Mouse (Mus musculus): ENCODE results near the gene Samm50. TPM values are rescaled to one million over a fixed set of nuclear protein-coding genes. Genes with fewer than 3 reads are reported as not detected.

The Samm50 gene
- total RNA-seq, 1 experiment from 2014 or later: 27.7 TPM

GRCm38 (mm10) chr15:84209517-84210412 lies 17.7 kb downstream of the Samm50 start:
- no peak for ATAC-seq (replicated peaks; ENCODE audit: insufficient number of reproducible peaks, low FRiP score, low TSS enrichment, poor library complexity, severe bottlenecking)

GRCm38 (mm10) chr15:84210461-84210860 lies 18.4 kb downstream of the Samm50 start:
- no peak for ATAC-seq (replicated peaks; ENCODE audit: insufficient number of reproducible peaks, low FRiP score, low TSS enrichment, poor library complexity, severe bottlenecking)

DNA sequence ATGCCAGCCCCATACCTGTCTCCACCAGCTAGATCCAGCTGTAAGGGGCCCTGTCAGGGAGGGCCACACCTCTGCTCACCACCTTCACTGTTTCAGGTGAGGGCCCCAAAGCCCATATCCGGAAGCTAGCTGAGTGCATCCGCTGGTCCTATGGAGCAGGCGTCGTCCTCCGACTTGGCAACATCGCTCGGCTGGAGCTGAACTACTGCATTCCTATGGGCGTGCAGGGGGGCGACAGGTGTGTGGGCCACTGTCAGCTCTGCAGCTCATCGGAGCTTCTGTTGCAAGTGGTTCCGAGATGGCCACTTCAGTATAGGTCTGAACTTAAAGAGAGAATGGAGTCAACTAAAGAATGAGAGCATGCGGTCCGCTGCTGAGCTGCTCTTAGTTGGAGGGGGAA lies 18.9 kb downstream of the Samm50 start:
- no peak for ATAC-seq (replicated peaks; ENCODE audit: insufficient number of reproducible peaks, low FRiP score, low TSS enrichment, poor library complexity, severe bottlenecking)

DNA sequence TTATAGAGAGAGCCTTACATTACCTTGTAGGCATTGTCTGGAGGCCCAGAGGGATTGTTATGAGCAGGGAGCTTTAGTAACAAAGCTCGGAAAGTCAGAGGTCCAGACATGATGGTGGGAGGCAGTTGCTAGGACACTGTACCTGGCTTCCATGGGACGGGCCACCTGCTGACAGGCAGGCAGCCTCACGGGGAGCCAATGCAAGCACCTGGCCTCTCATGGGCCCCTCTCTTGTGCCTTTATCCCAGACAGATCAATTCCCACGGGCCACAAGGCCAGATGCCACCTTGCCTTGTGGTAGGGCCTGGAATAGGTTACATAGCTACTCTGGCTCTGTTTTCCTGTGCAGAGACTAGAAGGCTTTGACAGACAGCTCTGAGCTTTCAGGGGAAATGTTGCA lies 19.5 kb downstream of the Samm50 start:
- no peak for ATAC-seq (replicated peaks; ENCODE audit: insufficient number of reproducible peaks, low FRiP score, low TSS enrichment, poor library complexity, severe bottlenecking)

DNA sequence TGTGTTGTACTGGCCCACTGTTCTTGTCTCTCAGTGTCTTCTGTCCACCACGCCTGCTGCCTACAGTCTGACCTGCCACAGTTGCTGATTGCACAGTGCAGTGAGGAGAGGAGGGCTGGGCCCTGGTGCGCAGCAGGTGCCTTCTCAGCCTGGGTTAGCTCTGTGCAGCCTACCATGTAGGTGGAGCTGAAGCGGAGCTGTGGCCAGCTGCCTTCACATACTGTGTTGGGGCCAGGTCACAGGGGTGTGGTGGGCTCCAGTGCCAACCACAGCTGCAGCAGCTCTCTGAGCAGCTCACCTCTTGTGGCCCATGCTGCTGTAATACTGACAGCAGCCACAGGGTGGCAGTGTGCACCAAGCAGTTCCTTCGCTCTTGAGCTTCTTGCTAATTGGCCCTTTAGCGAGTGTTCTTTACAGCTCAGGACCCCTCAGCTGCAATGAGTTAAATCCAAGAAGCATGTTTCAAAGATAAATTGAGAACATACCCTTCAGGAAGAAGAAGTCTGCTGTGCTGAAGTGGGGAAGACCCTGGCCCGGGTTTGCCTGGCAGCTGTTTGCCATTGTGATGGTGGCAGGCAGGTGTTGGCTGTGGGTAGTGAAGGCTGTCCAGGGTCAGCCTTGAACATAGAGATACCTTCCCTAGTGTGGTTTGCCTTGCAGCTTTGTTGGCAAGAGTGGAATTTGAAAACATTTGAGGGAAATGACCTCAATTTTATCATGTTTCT lies 20.2 kb downstream of the Samm50 start:
- peak; percentile 77 for ATAC-seq (replicated peaks; ENCODE audit: insufficient number of reproducible peaks, low FRiP score, low TSS enrichment, poor library complexity, severe bottlenecking)

DNA sequence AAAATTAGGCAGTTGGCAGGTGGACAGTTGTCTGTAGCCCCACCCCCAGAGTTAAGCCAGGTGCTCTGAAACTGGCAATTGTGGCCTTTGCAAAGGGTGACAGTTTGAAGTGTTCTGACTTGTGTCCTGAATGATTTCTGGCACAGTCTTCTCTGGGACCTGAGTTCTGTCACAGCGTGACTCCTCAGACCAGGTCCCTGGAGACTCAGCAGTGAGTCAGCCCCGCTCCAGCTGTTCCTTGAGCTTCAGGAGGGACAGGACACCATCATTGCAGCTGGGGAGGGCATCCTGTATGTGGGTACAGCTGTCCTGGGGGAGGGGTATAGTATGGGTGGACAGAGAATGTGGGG lies 20.7 kb downstream of the Samm50 start:
- ATAC-seq (replicated peaks; ENCODE audit: insufficient number of reproducible peaks, low FRiP score, low TSS enrichment, poor library complexity, severe bottlenecking): no peak

GRCm38 (mm10) chr15:84213162-84213739 lies 21.2 kb downstream of the Samm50 start:
- ATAC-seq (replicated peaks; ENCODE audit: insufficient number of reproducible peaks, low FRiP score, low TSS enrichment, poor library complexity, severe bottlenecking): no peak

DNA sequence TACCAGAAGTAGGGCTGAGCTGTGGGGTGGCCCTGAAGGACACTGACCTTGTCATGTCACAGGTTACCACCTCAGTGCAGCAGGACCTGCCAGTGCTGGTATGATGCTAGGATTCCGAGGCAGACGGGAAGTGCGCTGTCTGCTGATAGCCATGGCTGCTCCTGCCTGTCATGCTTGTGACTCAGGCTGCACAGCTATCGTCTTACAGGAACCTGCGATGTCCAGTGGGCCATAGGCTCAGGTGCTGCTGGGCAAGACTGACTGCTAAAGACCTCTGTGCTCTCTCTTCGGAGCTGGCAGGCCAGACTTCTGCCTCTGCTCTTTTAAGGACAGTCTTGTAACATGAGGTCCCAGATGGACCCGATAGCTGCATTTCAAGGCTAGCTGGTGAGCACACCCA lies 22.4 kb downstream of the Samm50 start:
- no peak for ATAC-seq (replicated peaks; ENCODE audit: insufficient number of reproducible peaks, low FRiP score, low TSS enrichment, poor library complexity, severe bottlenecking)

DNA sequence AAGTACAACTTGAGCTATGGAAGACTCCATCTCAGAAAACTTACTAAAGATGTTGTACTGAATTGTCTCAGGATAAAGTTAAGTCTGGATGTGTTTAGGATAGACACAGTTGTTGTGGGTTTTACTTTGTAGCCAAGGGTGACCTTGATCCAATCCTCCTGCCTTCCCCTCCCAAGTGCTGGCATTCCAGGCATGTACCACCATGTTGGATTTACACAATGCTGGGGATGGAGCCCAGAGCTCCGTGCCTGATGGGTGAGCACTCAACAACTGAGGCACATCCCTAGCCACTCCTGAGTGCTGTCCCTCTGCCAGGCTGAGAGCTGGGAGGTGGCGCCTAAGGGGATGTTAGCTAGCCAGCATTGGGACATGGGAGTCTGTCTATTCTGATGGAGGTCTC lies 23.2 kb downstream of the Samm50 start:
- ATAC-seq (replicated peaks; ENCODE audit: insufficient number of reproducible peaks, low FRiP score, low TSS enrichment, poor library complexity, severe bottlenecking): no peak

DNA sequence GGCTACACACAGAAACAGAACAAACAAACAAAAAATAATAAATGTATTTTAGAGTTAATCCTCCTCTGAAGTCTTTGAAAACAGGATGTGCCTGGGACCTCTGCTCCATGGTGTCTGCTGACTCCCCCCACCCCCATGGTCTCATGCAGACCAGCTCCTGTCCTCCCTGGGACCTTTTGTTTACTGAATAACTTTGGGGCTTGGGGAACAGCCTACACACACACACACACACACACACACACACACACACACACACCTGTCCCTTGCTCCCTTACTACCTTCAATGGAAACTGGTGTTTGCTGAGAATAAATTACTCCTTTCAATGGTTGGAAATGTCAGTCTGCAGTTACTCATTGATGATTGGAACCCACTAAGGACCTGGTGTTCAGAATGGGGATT lies 24.0 kb downstream of the Samm50 start:
- no peak for ATAC-seq (replicated peaks; ENCODE audit: insufficient number of reproducible peaks, low FRiP score, low TSS enrichment, poor library complexity, severe bottlenecking)

- no peak for ATAC-seq (replicated peaks; ENCODE audit: insufficient number of reproducible peaks, low FRiP score, low TSS enrichment, poor library complexity, severe bottlenecking)
These were observed 24.5 kb downstream of the Samm50 start for GRCm38 (mm10) chr15:84216461-84217084.

DNA sequence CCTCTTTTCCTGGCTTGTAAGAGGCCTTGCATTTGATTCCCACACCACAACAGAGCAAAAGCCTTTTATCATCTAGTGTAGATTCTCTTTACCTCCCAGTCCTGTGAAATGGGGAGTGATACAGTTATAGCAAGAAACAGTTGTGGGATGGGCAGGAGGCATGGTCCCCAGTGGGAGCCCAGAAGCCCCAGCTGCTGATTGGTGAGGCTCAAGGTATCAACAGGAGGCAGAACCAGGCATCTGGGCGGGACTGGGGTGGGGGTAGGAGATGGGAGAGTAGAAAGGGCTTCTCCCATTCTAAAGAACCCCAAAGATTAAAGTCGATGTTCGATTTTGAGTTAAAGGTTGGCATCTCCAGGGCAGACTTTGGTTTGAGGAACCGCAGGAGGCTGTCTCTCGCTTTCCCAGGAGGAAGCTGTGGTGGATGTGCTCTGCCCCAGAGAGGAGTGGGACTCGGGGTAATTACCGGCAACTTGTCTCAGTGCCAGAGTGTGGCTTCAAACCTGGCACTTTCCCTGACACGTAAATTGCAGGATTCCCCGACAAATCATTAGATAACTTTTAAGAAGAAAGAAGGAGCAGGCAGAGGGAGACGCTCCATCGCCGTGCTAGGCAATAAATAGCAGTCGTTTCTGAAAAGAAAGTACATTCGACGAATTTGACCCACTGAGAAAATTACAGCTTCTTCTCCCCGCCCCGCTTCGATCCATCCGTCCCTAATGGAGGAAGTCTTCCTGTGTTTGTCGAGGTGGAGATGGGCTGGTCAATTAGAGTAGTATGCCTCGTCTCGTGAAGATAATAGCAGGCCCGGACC lies 26.1 kb downstream of the Samm50 start:
- ATAC-seq (replicated peaks; ENCODE audit: insufficient number of reproducible peaks, low FRiP score, low TSS enrichment, poor library complexity, severe bottlenecking): no peak

DNA sequence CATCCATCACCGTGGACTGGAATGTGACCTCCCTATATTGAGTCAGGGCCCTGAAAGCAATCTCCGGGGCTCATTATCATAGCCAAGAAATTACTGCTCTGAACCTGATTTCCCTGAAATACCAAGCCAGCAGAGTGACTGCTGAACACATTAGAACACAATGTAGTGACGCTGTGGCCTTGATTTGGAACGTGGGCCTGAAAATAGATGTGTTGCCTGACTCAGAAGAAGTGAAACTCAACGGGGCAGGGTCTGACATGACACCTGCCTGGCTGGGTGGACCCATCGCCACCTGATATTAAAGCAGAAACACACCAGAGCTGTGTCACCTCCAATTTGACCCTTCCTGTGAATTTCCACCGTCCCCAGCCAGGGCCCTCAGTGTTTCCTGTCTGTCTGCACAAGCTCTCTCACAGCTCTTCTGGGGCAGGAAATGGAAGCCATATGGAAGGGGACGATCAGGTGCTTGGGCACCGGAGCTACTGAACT lies 26.8 kb downstream of the Samm50 start:
- no peak for ATAC-seq (replicated peaks; ENCODE audit: insufficient number of reproducible peaks, low FRiP score, low TSS enrichment, poor library complexity, severe bottlenecking)

DNA sequence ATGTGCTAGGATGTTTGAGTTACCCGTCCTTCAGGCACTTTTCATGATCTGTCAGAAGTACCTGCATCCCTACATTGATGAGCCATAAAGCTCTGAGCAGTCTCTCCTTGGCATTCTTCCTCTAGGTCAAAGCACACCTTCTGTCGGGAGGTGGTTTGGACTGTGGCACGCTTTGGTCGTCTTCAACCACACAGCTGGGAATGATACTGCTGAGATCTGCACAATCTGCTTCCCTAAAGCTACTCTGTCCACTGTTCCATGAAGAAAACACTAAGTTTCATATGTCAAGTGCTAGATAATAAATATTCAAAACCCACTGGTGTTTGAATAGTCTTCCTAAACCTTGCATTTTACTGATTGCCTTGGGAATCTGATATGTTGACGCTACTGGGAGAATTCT lies 29.5 kb downstream of the Samm50 start:
- ATAC-seq (replicated peaks; ENCODE audit: insufficient number of reproducible peaks, low FRiP score, low TSS enrichment, poor library complexity, severe bottlenecking): no peak

- ATAC-seq (replicated peaks; ENCODE audit: insufficient number of reproducible peaks, low FRiP score, low TSS enrichment, poor library complexity, severe bottlenecking): no peak
These were observed 31.4 kb downstream of the Samm50 start for GRCm38 (mm10) chr15:84223423-84223822.

DNA sequence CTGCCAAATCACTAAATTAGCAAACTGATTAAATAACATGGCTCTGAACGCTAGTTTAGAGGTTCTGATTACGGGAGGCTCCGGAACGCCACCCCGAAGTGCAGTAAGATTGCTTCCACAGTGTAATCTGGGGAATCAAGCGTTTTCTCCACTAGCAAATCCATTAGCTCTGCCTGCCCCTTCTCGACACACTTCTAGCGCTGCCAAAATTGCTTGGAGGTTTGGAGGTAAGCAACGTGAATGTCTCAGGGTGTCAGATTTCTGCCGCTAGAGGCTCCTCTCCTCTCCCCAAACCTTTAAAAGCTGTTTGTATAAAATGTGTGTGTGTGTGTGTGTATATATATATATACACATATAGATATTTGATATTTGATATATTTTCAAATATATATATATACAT lies 32.7 kb downstream of the Samm50 start:
- ATAC-seq (replicated peaks; ENCODE audit: insufficient number of reproducible peaks, low FRiP score, low TSS enrichment, poor library complexity, severe bottlenecking): no peak

DNA sequence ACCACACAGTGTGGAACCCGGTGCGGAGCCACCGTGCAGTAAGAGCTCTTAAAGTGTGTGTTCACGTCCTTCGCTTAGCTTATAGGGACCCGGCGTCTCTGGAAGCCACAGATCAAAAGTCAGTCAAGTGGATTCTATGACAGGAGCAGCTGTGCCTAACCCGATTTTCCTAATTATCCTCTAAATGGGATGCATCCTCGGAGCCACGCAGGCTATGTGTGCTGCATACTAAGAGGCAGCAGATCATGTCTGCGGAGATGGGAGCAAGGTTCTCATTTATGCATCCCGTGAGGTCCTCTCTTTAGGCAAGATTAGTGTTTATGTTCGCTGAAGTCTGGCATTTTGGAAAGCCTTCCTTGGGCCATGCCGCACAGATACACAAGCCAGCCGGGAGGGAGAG lies 34.9 kb downstream of the Samm50 start:
- ATAC-seq (replicated peaks; ENCODE audit: insufficient number of reproducible peaks, low FRiP score, low TSS enrichment, poor library complexity, severe bottlenecking): no peak

- no peak for ATAC-seq (replicated peaks; ENCODE audit: insufficient number of reproducible peaks, low FRiP score, low TSS enrichment, poor library complexity, severe bottlenecking)
These were observed 38.6 kb downstream of the Samm50 start for GRCm38 (mm10) chr15:84230661-84231060.
